Mouse (Mus musculus) gastrocnemius, adult 18-20 months (tissue): Measurements from ENCODE around the gene Slc39a5. TPM values are rescaled to one million over a fixed set of nuclear protein-coding genes. Genes with fewer than 3 reads are reported as not detected.

Experiments used
- DNase-seq: peaks from one replicate; pipeline ENCODE4 v3.0.0; 2021; ENCODE audit warnings: low spot score
- long read RNA-seq, 2 experiments: library from polyadenylated mRNA; stranded (forward); transcript quantifications; one replicate each; pipeline ENCODE4 v2.0.0; 2021
- total RNA-seq, 2 experiments: library from RNA; stranded (reverse); gene quantifications; 2 replicates each; pipeline ENCODE4 v1.2.3; 2021

Gene Slc39a5
- total RNA-seq = not detected
- long read RNA-seq, experiment 1 = 0 reads
- long read RNA-seq, experiment 2 = 0 reads

GRCm38 (mm10) chr10:128401056-128401455, at the start of gene Slc39a5:
Slc39a5 (minus strand) TSS chr10:128401229.
- no peak for DNase-seq

GRCm38 (mm10) chr10:128445407-128445806, 44.4 kb upstream of the Slc39a5 start:
- DNase-seq = no peak

GRCm38 (mm10) chr10:128444354-128444753, 43.3 kb upstream of the Slc39a5 start:
- no peak for DNase-seq

- DNase-seq = no peak
Observed at GRCm38 (mm10) chr10:128442718-128443117, 41.7 kb upstream of the Slc39a5 start.

- DNase-seq = no peak
Observed at GRCm38 (mm10) chr10:128441324-128442119, 40.5 kb upstream of the Slc39a5 start.

- DNase-seq = no peak
Observed at GRCm38 (mm10) chr10:128440407-128440806, 39.4 kb upstream of the Slc39a5 start.

- no peak for DNase-seq
Observed at GRCm38 (mm10) chr10:128438675-128439279, 37.7 kb upstream of the Slc39a5 start.

GRCm38 (mm10) chr10:128436376-128436775, 35.3 kb upstream of the Slc39a5 start:
- DNase-seq = no peak

- DNase-seq = peak; percentile 24
Observed at GRCm38 (mm10) chr10:128435873-128436272, 34.8 kb upstream of the Slc39a5 start.

GRCm38 (mm10) chr10:128435186-128435823, 34.3 kb upstream of the Slc39a5 start:
- peak; percentile 68 for DNase-seq

- DNase-seq = no peak
Observed at GRCm38 (mm10) chr10:128434681-128435080, 33.7 kb upstream of the Slc39a5 start.

- DNase-seq = no peak
Observed at GRCm38 (mm10) chr10:128433417-128433816, 32.4 kb upstream of the Slc39a5 start.

GRCm38 (mm10) chr10:128429454-128429853, 28.4 kb upstream of the Slc39a5 start:
- no peak for DNase-seq

GRCm38 (mm10) chr10:128429052-128429451, 28.0 kb upstream of the Slc39a5 start:
- no peak for DNase-seq

GRCm38 (mm10) chr10:128425260-128425659, 24.2 kb upstream of the Slc39a5 start:
- DNase-seq = no peak

GRCm38 (mm10) chr10:128424604-128425003, 23.6 kb upstream of the Slc39a5 start:
- DNase-seq = no peak

- DNase-seq = no peak
Observed at GRCm38 (mm10) chr10:128422426-128422825, 21.4 kb upstream of the Slc39a5 start.

GRCm38 (mm10) chr10:128414848-128415247, 13.8 kb upstream of the Slc39a5 start:
- DNase-seq = no peak

GRCm38 (mm10) chr10:128413076-128413475, 12.0 kb upstream of the Slc39a5 start:
- DNase-seq = no peak

GRCm38 (mm10) chr10:128412558-128412957, 11.5 kb upstream of the Slc39a5 start:
- no peak for DNase-seq

GRCm38 (mm10) chr10:128412055-128412381, 11.0 kb upstream of the Slc39a5 start:
- DNase-seq = peak; percentile 28
